Mouse (Mus musculus): ENCODE measurements at regions not wholly inside any gene's neighbourhood (a gene's known extent, or its start where the extent isn't known, plus 50 kb on each side); places are given as distances from the start of the nearest gene placed in this dataset.

- DNase-seq (ENCODE audit: low spot score): no peak
Measured at GRCm38 (mm10) chr1:21132340-21132739, 53.3 kb upstream of the Tram2 start.

- no peak for DNase-seq (ENCODE audit: low spot score)
Measured at GRCm38 (mm10) chr1:21146961-21147360, 67.9 kb upstream of the Tram2 start.

GRCm38 (mm10) chr1:21161742-21162141, 56.6 kb upstream of the Tmem14a start:
- peak; percentile 79 for DNase-seq (ENCODE audit: low spot score)

- peak; percentile 76 for DNase-seq (ENCODE audit: low spot score)
Measured at GRCm38 (mm10) chr1:21166287-21166733, 52.1 kb upstream of the Tmem14a start.

GRCm38 (mm10) chr1:21166762-21167161, 51.6 kb upstream of the Tmem14a start:
- no peak for DNase-seq (ENCODE audit: low spot score)
